Mouse (Mus musculus) limb, embryonic 14.5 days (tissue): ENCODE data around the gene Fcmr. TPM values are rescaled to one million over a fixed set of nuclear protein-coding genes. Genes with fewer than 3 reads are reported as not detected.

Experiments
- ATAC-seq: fragments of 200-750 bp; cut with Nextera tagmentation; 2 replicates; pipeline ENCODE4 v1.8.0; 2017; ENCODE audit warnings: low read depth, moderate number of reproducible peaks, moderate TSS enrichment; ENCODE audit not compliant: low FRiP score
- DNase-seq: peaks from one replicate; pipeline ENCODE4 v3.0.0-alpha.2; 2015; ENCODE audit warnings: low spot score
- H3K27ac ChIP-seq: fragments of 300-500 bp; sonication (generic); replicated peaks from 2 replicates; pipeline ENCODE4 v1.5.1; 2014; ENCODE audit warnings: low read depth, mild to moderate bottlenecking, low read length, moderate library complexity, mixed read lengths
- H3K27me3 ChIP-seq: fragments of 300-500 bp; sonication (generic); 2 replicates; pipeline ENCODE4 v1.6.1; 2014; ENCODE audit warnings: low read length, mixed read lengths; ENCODE audit not compliant: control insufficient read depth, insufficient read depth
- H3K36me3 ChIP-seq: fragments of 300-500 bp; sonication (generic); 2 replicates; pipeline ENCODE4 v1.6.1; 2014; ENCODE audit warnings: mild to moderate bottlenecking, low read length, moderate library complexity, mixed read lengths; ENCODE audit not compliant: control insufficient read depth, insufficient read depth
- H3K4me1 ChIP-seq: fragments of 300-500 bp; sonication (generic); 2 replicates; pipeline ENCODE4 v1.6.1; 2014; ENCODE audit warnings: antibody characterized with exemption, low read length, mixed read lengths; ENCODE audit not compliant: control insufficient read depth, insufficient read depth
- H3K4me2 ChIP-seq: fragments of 300-500 bp; sonication (generic); replicated peaks from 2 replicates; pipeline ENCODE4 v1.6.1; 2014; ENCODE audit warnings: low read depth, mild to moderate bottlenecking, low read length, moderate library complexity; ENCODE audit not compliant: severe bottlenecking
- H3K4me3 ChIP-seq: fragments of 300-500 bp; sonication (generic); replicated peaks from 2 replicates; pipeline ENCODE4 v1.5.1; 2014; ENCODE audit warnings: low read length
- H3K9ac ChIP-seq: fragments of 300-500 bp; sonication (generic); 2 replicates; pipeline ENCODE4 v1.6.1; 2014; ENCODE audit warnings: mild to moderate bottlenecking, low read depth, low read length, moderate library complexity; ENCODE audit not compliant: severe bottlenecking
- H3K9me3 ChIP-seq: fragments of 300-500 bp; sonication (generic); 2 replicates; pipeline ENCODE4 v1.6.1; 2016; ENCODE audit warnings: low read length; ENCODE audit not compliant: control insufficient read depth
- POLR2A ChIP-seq: fragments of 200-500 bp; IDR thresholded peaks from 2 replicates; pipeline ENCODE4 v1.8.0; 2012; ENCODE audit warnings: inconsistent platforms, mild to moderate bottlenecking, moderate library complexity, borderline replicate concordance; ENCODE audit not compliant: insufficient read depth, insufficient read length; ENCODE audit errors: extremely low read depth
- WGBS: fragments of 180-500 bp; shearing (Covaris S2); extraction: QIAGEN DNeasy Blood & Tissue Kit; methylation state at CpG from one replicate; pipeline ENCODE4 v1.1.7; 2014; 5-methylcytosine and 5-hydroxymethylcytosine counted together
- polyA plus RNA-seq, 2 experiments: library from polyadenylated mRNA; depleted of rRNA in 1 of 2; stranded (reverse) in 1 of 2; unstranded in 1 of 2; fragments of >200 nt; fragmentation: Nextera tagmentation in 1 of 2; extraction: Ambion mirVana in 1 of 2; gene quantifications; 2 replicates each; pipeline versions ENCODE4 v1.2.1 to v1.2.3; 2012 to 2014

The Fcmr gene
- polyA plus RNA-seq, 2 experiments, result not detected

DNA sequence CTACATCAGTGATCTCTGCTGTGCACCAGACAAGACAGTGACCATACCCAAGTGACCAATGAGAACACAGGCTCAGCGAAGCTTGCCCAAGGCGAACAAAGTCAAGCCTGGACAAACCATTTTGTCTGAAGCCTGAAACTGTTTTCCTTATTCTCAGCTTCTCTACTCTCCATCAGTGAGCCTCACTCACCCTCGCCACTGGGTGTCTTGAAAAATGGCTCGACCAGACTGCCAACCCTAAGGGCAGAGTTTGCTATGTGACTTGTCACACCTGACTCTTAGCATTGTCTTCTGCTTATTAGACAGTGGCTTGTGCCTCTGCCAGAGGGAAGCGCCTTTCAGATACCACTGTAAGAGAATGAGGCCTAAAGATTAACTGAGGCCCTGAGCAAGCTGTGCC, 728 bp upstream of the Fcmr start:
- Histone ChIP-seq H3K4me3 (no peak overlapping the region), H3K4me1 (no peaks in the 10 kb centered on the region), H3K27ac (no peak overlapping the region), H3K27me3 (no peaks in the 10 kb centered on the region), H3K9ac (no peak overlapping the region), H3K36me3 (no peaks in the 10 kb centered on the region), H3K4me2 (no peak overlapping the region), H3K9me3 (no peaks in the 10 kb centered on the region)
- ATAC-seq (no peak), DNase-seq (no peak)
- no peak for TF ChIP-seq POLR2A
- WGBS, result 83% methylated on average over 5 of the region's 5 CpGs

- no peak for ATAC-seq
- Histone ChIP-seq H3K9ac (no peak overlapping the region), H3K4me2 (no peak overlapping the region), H3K27ac (no peak overlapping the region), H3K9me3 (no peaks in the 10 kb centered on the region), H3K27me3 (peaks cover 8% of the 10 kb centered on the region), H3K4me1 (0 out of 2 replicates have a peak, but pooled peaks cover under 1% of the 10 kb centered on the region), H3K36me3 (no peaks in the 10 kb centered on the region), H3K4me3 (no peak overlapping the region)
- no peak for TF ChIP-seq POLR2A
- no peak for DNase-seq
- 84% methylated on average over 2 of the region's 2 CpGs for WGBS
Measured at GRCm38 (mm10) chr1:130872912-130873311, 7.4 kb downstream of the Fcmr start.

GRCm38 (mm10) chr1:130875139-130875538, 9.7 kb downstream of the Fcmr start:
- Histone ChIP-seq H3K27ac (no peak overlapping the region), H3K4me1 (0 out of 2 replicates have a peak, but pooled peaks cover 6% of the 10 kb centered on the region), H3K9ac (no peak overlapping the region), H3K4me3 (no peak overlapping the region), H3K9me3 (no peaks in the 10 kb centered on the region), H3K4me2 (no peak overlapping the region), H3K36me3 (no peaks in the 10 kb centered on the region), H3K27me3 (peaks cover 21% of the 10 kb centered on the region)
- 32% methylated on average over 3 of the region's 3 CpGs for WGBS
- DNase-seq (peak; percentile 61), ATAC-seq (peak; percentile 72)
- no peak for TF ChIP-seq POLR2A

- H3K36me3 ChIP-seq, result no peaks in the 10 kb centered on the region
- no peak overlapping the region for H3K4me3 ChIP-seq
- H3K9me3 ChIP-seq, result no peaks in the 10 kb centered on the region
- H3K27me3 ChIP-seq, result peaks cover 21% of the 10 kb centered on the region
- DNase-seq (no peak), ATAC-seq (no peak)
- 70% methylated on average over 3 of the region's 3 CpGs for WGBS
- no peak for TF ChIP-seq POLR2A
- no peak overlapping the region for H3K9ac ChIP-seq
- no peak overlapping the region for H3K4me2 ChIP-seq
- 0 out of 2 replicates have a peak, but pooled peaks cover 6% of the 10 kb centered on the region for H3K4me1 ChIP-seq
- no peak overlapping the region for H3K27ac ChIP-seq
Measured at GRCm38 (mm10) chr1:130875910-130876309, 10.4 kb downstream of the Fcmr start.

- Histone ChIP-seq H3K4me1 (0 out of 2 replicates have a peak, but pooled peaks cover 6% of the 10 kb centered on the region), H3K27ac (no peak overlapping the region), H3K9ac (no peak overlapping the region), H3K9me3 (no peaks in the 10 kb centered on the region), H3K27me3 (peaks cover 21% of the 10 kb centered on the region), H3K36me3 (no peaks in the 10 kb centered on the region), H3K4me3 (no peak overlapping the region), H3K4me2 (no peak overlapping the region)
- TF ChIP-seq POLR2A, result no peak
- ATAC-seq (no peak), DNase-seq (peak; percentile 78)
- WGBS, result 29% methylated on average over 3 of the region's 3 CpGs
Measured at GRCm38 (mm10) chr1:130876931-130877509, 11.6 kb downstream of the Fcmr start.
